Comparison of ENCODE assay signal across 12 mouse cellular contexts in the genomic region with DNA sequence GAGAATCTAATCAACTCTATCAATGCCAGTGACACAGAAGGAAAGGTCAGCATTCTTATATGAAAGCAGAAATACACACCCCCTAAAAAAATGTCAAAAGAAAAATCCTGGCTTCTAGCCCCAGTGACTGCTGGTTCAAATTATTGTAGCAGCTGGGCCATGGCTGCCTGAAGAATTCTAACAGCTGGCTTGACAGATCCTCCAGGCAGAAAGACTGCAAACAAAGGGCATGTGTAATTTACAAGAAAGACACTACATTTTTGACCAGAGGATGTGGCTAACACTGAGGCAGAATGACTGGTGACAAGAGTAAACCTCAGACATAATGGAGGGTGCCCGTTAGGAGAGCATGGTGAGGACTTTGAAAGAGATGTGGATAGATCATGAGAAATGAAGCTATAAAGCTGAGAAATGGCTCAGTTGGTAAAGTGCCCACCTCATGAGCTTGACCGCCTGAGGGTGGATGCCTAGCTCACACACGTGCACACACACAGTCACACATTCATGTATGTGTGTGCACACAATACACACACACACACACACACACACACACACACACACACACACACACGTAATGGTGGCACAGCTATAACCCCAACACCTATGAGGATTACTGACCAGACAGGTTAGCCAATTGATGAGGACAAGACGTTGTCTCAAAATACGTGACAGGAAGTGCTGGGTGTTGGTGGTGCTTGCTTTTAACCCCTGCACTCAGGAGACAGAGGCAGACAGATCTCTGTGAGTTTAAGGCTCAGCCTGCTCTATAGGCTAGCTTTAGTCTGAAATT. TPM values are rescaled to one million over a fixed set of nuclear protein-coding genes. Genes with fewer than 3 reads are reported as not detected.
A peak's percentile ranks its signal among the peaks of the same experiment; 100 is the strongest.
DNase-seq lines count a peak whose midpoint lies in the region; ATAC-seq and TF ChIP-seq lines count a peak whose summit lies in the region.
"Had no signal": no experiment of that assay in that cellular context is flagged by ENCODE, and none has a peak within 500 bp of the region (broad histone marks: within the 10 kb centered on the region; RNA-seq: fewer than 3 reads in every experiment).

No protein-coding gene starts in this region.

- no peak overlapping the region for H3K4me2 ChIP-seq in kidney, postnatal 0 days (ENCODE audit: low read length)
- no peak overlapping the region for H3K4me2 ChIP-seq in limb, embryonic 11.5 days (ENCODE audit: low read depth, severe bottlenecking)
- H3K4me2 ChIP-seq: heart, embryonic 15.5 days; neural tube, embryonic 12.5 days had no signal

- H3K4me1 ChIP-seq in kidney, postnatal 0 days (replicated peaks; ENCODE audit: insufficient read depth, low read length), result no peaks in the 10 kb centered on the region
- H3K4me1 ChIP-seq in limb, embryonic 11.5 days (ENCODE audit: control insufficient read depth, insufficient read depth, low read length), result no peaks in the 10 kb centered on the region
- H3K4me1 ChIP-seq: heart, embryonic 15.5 days; neural tube, embryonic 12.5 days had no signal

- no peak overlapping the region for H3K4me3 ChIP-seq in kidney, postnatal 0 days (replicated peaks; ENCODE audit: low read depth, low read length)
- H3K4me3 ChIP-seq in limb, embryonic 11.5 days (ENCODE audit: low read depth, low read length), result no peak overlapping the region
- H3K4me3 ChIP-seq: erythroblast, embryonic 14.5 days; heart, embryonic 15.5 days; neural tube, embryonic 12.5 days had no signal

- no peaks in the 10 kb centered on the region for H3K27me3 ChIP-seq in kidney, postnatal 0 days (ENCODE audit: insufficient read depth, low read length)
- H3K27me3 ChIP-seq in limb, embryonic 11.5 days (ENCODE audit: control insufficient read depth, insufficient read depth, low read length), result no peaks in the 10 kb centered on the region
- H3K27me3 ChIP-seq: heart, embryonic 15.5 days; neural tube, embryonic 12.5 days had no signal

- intact Hi-C loops in left cerebral cortex, postnatal 10 days (cut with DNase I), result no loop called here

- no peak for ATAC-seq in kidney, postnatal 0 days (replicated peaks; ENCODE audit: low FRiP score, low read depth)
- ATAC-seq in limb, embryonic 11.5 days (ENCODE audit: insufficient number of reproducible peaks, low FRiP score, low TSS enrichment, low read depth), result no peak
- no peak for ATAC-seq in inflammation-experienced regulatory T-cells, adult 6 months
- ATAC-seq: intestine, embryonic 16.5 days had no signal

- H3K36me3 ChIP-seq in kidney, postnatal 0 days (ENCODE audit: insufficient read depth, low read length), result no peaks in the 10 kb centered on the region
- H3K36me3 ChIP-seq in limb, embryonic 11.5 days (ENCODE audit: control insufficient read depth, insufficient read depth, low read length), result no peaks in the 10 kb centered on the region
- H3K36me3 ChIP-seq: heart, embryonic 15.5 days; neural tube, embryonic 12.5 days had no signal

- no peaks in the 10 kb centered on the region for H3K9me3 ChIP-seq in kidney, postnatal 0 days (replicated peaks; ENCODE audit: low read length)
- no peaks in the 10 kb centered on the region for H3K9me3 ChIP-seq in limb, embryonic 11.5 days (ENCODE audit: control insufficient read depth, low read length)
- H3K9me3 ChIP-seq: heart, embryonic 15.5 days; neural tube, embryonic 12.5 days had no signal

- peak; percentile 50 for DNase-seq in kidney, postnatal 0 days (ENCODE audit: low spot score)
- no peak for DNase-seq in kidney, postnatal 25 days
- DNase-seq in 416B (ENCODE audit: low read depth) (peak; percentile 55), adipocyte (ENCODE audit: low spot score) (peak; percentile 36)
- peak; percentile 36 for DNase-seq in limb, embryonic 11.5 days (ENCODE audit: low spot score)
- no peak for DNase-seq in left cerebral cortex, postnatal 10 days (ENCODE audit: extremely low spot score in 1 of 2, low spot score in 2 of 2)
- no peak for DNase-seq in thymus, postnatal 36 days

- TF ChIP-seq CTCF in kidney, postnatal 0 days (IDR thresholded peaks at IDR 0.05; ENCODE audit: low read depth), result no peak

- WGBS in kidney, postnatal 0 days, result 84% methylated on average over 6 of the region's 6 CpGs
- 86% methylated on average over 6 of the region's 6 CpGs for WGBS in limb, embryonic 11.5 days

- H3K9ac ChIP-seq in kidney, postnatal 0 days (ENCODE audit: low read depth, low read length), result no peak overlapping the region
- H3K9ac ChIP-seq in limb, embryonic 11.5 days (ENCODE audit: low read length), result no peak overlapping the region
- H3K9ac ChIP-seq: heart, embryonic 15.5 days; neural tube, embryonic 12.5 days had no signal

- H3K27ac ChIP-seq in kidney, postnatal 0 days, result no peak overlapping the region
- H3K27ac ChIP-seq in limb, embryonic 11.5 days (replicated peaks; ENCODE audit: low read depth, low read length), result 0 out of 2 replicates have a peak overlapping the region, but pooled peaks have one; percentile 30
- H3K27ac ChIP-seq: heart, embryonic 15.5 days; neural tube, embryonic 12.5 days had no signal

RNA-seq across cellular contexts. Expression of gene Ugcg, which starts 42.4 kb away (rescaled TPM):
- polyA plus RNA-seq in kidney, postnatal 0 days (2015; fragmentation: Nextera tagmentation; extraction: Ambion mirVana), result 7.4 and 7.6 TPM in 2 replicates
- polyA plus RNA-seq in limb, embryonic 11.5 days (2014; fragmentation: Nextera tagmentation; extraction: Ambion mirVana), result 10.3 TPM in 2 replicates
- 10 to 100 TPM in 2 of 3 experiments, 1 to 10 TPM in 1; 8.7 to 20.6 (median 16.4) TPM for polyA plus RNA-seq in inflammation-experienced regulatory T-cells, adult 6 months (2017; shearing (Covaris generic))
- 100 to 1,000 TPM; 102 to 104 TPM for total RNA-seq in left cerebral cortex, postnatal 10 days (2021)

Comparison
In these comparisons a context has a peak if more than half of its experiments do, and no peak if none do; other contexts are left out.
1. DNase-seq: peak in kidney, postnatal 0 days (single experiment), 416B (single experiment), adipocyte (single experiment) and limb, embryonic 11.5 days (single experiment); none in kidney, postnatal 25 days (0 of 2), left cerebral cortex, postnatal 10 days (0 of 2) and thymus, postnatal 36 days (0 of 2).